Mouse (Mus musculus) spleen, postnatal 14 days (tissue): ENCODE measurements around the gene Rnps1.
"Not testable (repeated sequence)": the region's sequence is repeated elsewhere in the genome, so short reads cannot be mapped to it uniquely, and the experiment has no call there.

ENCODE experiments used
- DNase-seq, 2 experiments: peaks; one replicate each; pipeline ENCODE4 v3.0.0; 2021 to 2022; ENCODE audit warnings: low spot score in 2 of 2

Rnps1 gene

DNA sequence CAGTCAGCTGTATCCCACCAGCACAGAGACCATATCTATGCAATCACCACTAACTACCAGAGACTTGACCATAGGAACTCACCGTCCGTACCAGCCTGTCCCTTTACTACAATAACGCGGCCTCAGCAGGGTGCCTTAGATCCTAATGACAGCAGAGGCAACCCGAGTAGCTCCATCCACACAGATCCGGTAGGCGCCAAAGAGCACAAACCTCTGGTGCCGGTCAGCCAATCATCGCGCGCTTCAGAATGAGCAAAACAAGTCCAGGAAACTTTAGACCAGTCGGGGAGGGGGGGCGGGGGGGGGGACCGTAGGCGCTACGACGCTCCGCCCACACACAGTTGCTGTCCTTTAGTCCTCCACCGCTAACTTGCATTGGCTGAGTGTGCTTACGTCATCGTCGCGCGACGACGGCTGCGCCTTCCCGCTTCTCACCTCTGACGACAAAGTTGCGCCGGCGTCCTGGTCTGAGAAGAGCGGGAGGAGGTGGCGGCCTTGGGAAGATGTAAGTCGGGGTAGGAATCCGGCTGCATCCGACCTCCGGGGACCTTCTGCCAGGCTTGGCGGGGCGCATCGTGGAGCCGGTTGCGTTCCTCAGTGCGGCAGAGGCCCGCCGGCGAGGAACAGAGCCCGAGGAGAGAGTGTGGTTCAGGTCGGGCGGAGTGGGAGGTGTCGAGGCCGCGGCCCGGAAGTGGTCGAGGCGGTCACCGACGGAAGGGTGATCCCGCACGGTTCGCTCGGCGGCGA, at the start of gene Rnps1:
Gene Rnps1 (plus strand): TSS at position 336 of the 747 bp plus-strand sequence.
- peak; percentile 79 to 89 for DNase-seq

DNA sequence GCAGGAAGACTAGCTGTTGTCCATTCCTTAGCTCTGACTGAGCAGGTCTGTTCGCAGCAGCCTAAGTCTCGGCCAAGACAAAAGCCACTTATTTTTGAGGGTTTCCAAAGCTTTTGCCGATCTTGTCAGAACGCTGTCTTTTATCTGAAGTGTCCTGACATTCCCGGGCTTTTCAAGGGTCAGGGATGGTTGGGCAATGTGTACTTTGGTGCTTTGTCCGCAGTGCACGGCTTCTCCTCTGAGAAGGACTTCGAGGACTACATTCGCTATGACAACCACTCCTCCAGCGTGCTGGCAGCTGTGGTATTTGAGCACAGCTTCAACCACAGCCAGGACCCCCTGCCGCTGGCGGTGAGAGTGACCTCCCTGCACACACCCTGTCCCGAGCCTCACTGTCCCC, 48.5 kb upstream of the Rnps1 start:
- no peak for DNase-seq

DNA sequence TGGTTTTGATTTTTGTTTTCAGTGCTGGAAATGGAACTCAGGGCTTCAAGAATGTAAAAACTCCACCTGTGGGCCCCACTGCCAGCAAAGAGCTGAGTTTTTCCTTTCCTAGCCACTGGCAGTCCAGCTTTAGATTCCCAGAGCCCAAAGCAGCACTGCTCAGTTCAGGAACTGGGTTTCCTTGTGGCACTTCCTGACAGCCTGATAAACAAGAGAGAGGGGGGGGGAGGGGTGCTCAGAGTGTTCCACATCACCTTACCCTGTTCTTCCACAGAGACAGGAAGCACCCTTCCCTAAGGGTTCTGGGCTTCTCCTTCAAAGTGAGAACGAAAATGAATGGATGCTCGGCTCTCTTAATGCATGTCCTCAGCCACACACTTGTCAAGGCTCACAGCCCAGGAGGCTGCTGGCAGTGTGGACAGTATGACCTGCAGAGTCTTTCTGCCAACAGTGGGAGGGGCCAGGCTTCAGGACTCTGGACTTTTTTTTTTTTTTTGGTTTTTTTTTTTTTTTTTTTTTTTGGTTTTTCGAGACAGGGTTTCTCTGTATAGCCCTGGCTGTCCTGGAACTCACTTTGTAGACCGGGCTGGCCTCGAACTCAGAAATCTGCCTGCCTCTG, 39.2 kb upstream of the Rnps1 start:
- no peak for DNase-seq

DNA sequence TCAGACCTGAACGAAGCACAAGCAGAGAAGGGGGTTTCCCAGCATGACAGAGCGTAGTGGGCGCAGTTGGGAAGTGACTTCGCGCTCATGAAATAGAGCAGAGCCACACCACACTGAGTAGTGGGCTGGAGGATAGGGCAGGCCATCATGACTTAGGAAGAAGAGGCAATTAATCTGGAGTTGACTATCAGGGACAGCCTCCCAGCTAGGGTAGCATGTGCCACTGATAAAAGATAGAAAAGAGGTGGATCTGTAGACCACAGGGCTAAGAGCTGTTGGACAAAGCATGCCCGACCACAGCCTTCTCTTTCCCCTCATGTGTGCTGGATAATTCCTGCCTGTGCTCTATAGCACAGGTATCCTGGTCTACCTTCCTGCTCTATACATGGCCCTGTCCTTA, 38.5 kb upstream of the Rnps1 start:
- no peak for DNase-seq

DNA sequence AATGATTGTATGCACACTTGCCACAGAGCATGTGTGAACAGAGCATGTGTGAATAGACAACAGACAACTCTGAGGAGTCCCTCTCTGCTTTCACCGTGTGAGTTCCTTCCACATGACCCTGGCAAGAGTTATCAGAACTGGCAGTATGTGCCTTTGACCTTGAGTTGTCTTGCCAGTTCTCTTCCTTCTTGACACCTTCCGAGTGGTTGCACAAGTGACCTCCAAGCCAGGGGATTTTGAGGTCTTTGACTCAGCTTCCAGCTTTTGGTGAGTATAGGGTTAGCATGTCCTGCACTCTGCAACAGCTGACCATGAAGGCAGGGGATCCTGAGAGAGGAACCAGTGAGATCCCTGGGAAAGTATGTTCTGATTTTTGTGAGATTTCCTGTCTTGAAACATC, 35.9 kb upstream of the Rnps1 start:
- DNase-seq, result no peak

DNA sequence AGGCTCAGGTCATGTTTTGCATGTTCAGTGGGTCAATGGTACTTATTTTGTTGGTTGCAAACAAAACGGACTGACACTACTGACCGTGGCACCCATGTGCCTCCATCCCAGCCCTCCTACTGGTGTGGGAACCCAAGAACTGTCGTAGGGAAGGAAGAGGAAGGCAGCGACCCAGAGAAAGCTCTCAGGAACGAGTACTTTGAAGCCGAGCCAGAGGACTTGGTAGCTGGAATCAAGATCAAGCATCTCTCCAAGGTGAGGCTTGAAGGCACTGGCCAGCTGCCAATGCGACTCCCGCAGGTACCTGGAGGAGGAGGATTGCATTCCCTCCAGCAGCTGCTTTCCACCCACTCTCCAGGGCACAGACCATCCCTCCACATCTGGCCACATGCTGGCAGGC, 30.6 kb upstream of the Rnps1 start:
- no peak for DNase-seq

DNA sequence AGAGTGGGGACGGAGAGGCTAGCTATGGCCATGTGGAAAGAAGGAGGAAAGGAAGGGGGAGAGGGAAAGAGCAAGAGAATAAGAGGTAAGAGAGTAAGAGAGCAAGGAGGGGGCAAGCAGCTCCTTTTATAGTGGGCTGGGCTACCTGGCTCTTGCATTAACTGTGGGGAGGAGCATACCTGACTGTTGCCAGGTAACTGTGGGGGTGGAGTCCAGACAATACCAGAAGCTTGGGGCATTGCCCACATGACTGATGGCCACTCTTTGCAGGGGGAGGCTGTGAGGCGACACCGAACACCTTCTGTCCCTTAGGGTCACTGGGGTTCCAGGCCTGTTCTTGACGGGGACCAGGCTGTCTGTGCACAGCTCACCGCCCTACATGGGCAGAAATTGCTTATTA, 25.7 kb upstream of the Rnps1 start:
- no peak for DNase-seq

DNA sequence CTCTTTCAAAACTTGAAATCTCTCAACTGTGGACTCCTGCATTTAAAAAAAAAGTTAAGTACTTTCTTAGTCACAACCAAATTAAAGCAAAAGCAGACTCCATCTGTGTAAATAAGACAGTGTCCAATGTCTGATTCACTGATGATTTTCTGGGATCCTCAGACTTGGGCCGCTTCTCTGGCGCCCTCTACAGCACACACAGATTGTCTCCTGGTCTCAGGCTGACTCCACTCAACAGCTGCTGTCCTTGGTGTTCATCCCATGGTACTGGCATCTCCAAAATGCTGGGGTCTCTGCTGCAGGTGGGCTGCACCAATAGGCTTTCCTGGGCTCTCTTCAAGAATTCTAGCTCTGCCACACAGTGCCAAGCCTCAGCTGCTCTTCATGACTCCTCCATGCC, 24.5 kb upstream of the Rnps1 start:
- DNase-seq, result peak in 1 of 2 experiments; percentile 11

DNA sequence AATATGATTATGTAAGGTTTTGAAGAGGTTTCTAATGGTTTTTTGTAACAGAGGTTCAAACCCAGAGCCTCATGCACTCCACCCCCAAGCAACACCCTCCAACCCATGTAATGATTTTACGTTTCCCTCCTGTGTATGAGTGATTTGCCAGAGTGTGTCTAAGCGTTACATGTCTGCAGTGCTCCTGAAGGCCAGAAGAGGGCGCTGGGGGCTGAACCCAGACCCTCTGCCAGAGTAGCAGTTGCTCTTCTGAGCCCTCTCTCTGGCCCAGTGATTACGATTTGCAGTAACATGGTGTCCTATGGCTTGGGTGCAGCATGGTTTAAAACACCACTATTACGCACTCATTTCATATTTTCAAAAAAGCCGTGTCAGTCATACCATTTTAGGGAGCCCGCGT, 23.2 kb upstream of the Rnps1 start:
- DNase-seq, result no peak

DNA sequence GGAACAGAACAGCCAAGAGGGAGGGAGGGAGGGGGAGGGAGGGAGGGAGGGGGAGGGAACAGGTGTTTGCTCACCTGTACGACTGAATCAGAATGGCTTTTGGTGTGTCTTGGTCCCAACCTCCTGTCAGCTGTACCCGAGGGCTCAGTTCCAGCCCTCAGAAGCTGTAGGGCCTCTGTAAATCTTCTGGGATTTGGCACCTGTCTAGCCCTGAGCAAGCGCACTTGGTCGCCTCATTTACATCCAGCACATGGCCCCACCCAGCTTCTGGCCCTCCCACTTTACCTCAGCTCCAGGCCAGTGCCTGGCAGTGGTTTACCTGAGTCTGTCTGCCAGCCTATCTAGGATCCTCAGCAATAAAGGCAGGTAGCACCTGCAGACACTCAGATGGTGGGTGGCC, 20.8 kb upstream of the Rnps1 start:
- no peak for DNase-seq

DNA sequence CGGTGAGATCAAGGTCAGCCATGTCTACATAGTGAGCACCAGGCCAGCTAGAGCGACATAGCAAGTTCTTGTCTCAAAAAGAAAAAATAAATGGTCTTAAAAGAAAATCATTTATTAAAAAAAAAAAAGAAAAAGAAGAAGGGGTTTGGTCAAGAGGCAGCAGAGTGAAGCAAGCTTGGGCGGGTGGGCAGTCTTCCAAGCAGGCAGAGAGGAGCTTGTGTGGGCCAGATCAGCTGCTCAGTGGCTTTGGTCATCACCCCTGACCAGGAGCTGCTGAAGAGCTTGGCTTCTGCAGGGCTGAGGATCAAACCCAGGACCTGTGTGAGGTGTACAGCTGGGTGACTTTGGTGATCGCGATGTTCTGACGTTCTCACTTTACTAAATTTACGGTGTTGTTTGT, 19.9 kb upstream of the Rnps1 start:
- no peak for DNase-seq

DNA sequence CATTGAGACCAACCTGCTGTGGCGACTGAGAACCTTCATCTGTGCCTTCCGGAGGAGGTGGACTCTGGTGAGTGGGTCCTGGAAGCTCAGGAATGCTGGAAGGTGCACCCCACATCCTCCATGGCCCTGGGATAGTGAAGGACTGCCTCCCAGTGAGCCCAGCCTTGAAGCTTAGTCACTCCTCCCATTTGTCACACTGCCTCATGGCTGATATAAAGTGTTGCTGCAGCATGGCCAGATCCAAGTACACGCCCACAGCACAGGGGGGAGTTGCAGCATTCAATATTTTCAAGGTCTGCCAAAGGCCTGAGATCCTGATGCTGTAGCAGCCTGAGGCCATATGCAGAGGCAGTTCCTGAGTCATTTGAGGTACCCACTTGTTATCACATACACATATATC, 12.0 kb upstream of the Rnps1 start:
- DNase-seq, result no peak

DNA sequence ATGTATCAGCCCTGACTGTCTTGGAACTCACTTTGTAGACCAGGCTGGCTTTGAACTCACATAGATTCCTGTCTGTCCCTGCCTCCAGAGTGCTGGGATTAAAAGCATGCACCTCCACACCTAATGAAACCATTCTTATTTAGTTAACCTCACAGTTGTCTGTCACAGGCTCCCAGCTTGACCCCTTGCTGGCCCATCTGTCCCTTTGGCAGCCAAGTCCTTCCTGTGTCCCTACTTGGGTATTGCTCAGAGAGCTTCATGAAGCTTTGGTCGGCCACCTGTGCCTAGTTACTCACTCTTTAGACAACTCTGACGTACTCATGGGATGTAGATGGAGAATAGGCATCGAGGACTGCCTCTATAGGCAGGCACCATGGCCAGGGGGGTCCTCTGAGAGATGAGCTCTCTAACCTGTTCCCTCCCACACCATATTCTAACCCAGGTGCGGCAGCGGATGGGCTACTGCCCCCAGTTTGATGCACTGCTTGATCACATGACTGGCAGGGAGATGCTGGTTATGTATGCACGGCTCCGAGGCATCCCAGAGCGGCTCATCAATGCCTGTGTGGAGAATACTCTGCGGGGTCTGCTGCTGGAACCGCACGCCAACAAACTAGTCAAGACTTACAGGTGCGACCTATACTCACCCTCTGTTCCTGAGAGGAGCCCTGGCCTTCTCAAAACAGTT, 7.1 kb upstream of the Rnps1 start:
- no peak for DNase-seq

DNA sequence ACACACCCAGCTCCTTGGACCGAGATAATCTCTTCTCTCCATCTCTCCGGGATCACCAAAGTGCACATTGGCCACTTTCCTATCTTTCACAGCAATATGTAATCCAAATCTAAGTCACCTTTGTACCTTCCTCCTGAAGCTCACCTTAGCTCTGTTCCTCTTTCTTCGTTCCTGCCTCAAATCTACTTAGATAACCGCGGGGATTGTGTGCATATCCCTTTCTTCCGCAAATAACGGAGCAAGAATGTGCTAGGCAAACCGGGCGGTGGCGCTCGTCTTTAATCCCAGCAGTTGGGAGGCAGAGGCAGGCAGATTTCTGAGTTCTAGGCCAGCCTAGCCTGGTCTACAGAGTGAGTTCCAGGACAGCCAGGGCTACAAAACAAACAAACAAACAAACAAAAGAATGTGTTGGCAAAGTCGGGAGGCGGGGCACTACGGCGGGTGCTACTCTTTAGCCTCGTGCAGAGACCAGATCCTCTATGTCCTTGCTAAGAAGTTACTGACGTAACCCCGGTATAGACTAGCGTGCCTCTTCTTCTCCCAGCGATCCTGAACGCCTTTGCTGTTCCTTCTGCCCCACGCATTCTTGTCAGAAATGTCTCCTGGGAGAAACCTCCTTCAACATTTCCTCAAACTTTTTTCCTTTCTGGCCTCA, 681 bp upstream of the Rnps1 start:
- peak; percentile 21 to 37 for DNase-seq

DNA sequence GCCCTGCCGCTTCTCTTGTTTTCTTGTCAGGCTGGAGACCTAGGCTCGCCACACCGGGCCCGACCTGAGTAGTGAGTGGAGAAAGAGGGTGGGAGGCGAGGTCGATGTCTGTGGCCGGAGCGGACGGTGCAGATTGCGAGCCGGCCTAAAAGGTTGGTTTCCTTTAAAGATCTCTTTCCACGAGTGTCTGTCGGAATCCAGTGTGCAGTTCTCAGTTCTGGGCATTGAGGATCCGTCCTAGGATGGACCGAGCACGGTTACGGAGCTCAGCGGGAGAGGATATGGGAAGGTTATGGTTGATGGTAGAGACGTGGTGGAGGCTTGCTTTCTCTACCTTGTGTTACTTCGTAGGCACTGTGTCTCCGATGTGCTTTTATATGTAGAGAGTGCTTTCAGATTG, 646 bp downstream of the Rnps1 start:
- DNase-seq, result no peak

DNA sequence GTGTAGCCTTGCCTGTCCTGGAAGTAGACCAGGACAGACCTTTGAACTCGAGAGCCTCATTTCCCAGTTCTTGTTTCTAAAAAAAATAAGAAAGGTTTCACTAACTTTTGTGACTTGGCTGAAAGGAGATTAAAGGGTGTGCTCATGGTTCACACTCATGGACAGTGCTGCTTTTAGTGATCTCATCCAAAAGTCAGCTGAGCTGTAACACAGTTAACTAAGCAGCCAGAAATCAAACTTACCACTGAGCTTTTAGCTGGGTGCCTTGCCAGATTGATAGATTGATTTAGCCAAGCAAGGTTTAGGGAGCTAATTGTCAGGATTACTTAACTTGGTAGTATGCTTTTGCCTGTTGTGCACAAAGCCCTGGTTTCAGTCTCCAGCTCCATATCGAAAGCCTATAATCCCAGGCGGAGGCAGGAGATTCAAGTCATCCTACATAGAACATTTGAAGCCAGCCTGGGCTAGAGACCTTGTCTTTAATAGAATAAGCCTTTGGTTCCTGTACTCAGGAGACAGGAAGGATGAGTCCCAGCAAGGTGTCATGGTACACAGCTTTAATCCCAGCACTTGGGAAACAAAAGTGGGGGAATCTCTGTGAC, 1.8 kb downstream of the Rnps1 start:
- DNase-seq, result no peak

DNA sequence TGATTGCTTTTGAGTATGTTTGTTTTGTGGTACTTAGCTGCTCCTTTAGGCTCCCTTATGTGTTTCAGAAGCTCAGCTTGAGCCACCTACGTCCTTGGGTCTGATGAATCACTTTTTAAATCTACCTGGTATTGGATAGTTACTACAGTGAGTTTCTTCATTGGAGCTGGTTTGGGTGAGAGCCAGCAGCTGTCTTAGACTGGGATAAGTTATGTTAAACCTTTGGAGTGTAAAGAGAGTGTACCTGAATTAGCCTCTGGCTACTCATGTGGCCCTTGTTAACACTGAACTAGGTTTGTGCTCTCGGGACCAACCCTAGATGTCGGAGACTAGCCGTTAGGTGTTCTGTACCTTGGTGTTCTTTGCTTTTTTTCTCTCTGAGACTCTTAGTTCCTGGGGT, 8.7 kb downstream of the Rnps1 start:
- no peak for DNase-seq

DNA sequence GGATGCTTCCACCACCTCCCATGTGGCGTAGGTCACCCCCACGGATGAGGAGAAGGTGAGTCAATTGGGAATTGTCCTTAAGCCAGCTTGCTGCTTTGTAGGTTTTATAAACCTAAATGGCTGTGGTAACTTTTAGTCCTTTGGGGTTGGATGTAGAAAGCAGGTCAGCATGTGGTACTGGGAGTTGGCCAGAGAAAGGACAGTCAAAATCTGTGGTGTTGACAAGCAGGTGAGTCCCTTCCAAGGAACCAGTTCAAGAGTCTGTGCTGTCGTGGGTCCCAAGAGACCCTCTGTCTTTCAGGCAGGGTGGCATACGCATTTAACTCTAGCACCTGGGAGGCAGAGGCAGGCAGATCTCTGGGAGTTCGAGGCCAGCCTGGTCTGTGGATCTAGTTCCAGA, 10.1 kb downstream of the Rnps1 start:
- no peak for DNase-seq

DNA sequence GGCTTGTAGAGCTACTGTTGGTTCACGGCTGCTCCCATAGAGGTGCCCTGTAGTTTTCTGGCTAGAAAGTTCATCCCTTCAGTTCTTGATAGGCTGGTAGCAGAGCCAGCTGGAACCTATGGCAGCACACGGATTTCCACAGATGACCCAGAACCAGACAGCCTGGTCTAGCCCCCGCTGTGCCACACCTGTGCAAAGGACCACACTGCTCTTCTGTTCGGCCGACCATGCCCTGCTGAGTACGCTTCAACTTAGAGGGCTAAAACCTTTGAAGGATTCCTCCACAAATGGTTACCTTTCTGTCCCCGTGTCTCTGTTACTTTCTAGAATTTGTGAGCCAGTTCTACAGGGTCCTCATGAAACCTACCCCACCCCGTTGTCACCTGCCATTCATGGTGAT, 11.0 kb downstream of the Rnps1 start:
- DNase-seq, result not testable (repeated sequence)

DNA sequence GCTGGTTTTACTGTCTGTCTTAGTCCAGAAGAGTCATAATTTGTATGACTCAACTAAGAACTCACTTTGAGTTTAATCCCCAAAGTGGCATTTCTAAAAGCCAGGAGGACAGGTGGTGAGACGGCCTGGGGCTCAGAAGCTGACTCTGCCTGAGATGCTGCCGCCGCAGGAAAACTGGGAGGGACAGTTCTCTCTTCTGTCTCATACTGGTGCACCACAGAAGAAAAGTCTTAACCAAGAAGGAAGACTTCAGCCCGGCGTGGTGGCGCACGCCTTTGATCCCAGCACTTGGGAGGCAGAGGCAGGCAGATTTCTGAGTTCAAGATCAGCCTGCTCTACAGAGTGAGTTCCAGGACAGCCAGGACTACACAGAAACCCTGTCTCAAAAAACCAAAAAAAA, 11.5 kb downstream of the Rnps1 start:
- no peak for DNase-seq

DNA sequence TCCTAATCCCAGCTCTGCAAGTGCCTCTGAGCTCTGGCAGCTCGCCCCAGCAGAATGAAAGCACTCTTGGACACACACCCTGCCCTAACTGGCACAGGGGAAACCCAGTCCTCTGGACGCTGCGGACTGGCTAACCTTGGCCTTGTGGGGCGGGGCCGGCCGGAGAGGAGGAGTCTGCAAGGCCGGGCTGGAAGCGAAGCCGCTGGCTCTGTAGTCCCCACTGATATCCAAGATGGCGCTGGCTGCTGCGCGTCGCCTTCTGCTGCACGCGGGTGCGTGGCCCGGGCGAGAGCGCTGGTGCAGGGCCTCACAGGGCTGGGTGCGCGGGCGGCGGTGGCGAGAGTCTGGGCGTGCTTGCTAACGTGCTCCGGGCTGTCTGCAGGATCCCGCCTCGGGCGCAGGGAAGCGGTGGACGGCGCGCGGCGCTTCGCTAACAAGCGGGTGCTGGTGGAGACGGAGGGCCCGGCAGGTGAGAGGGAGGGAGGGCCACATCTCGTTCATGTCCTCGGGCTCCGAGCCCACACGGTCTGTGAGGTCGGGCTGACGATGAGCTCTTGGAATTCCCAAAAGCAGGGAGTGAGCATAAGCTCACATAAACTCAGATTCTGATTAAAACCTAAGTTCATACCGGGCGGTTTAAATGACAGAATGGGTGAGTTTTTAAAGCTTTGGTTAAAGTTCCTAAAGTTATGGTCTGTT, 12.3 kb downstream of the Rnps1 start, which contains the start of gene Eci1:
Gene Eci1 (plus strand): TSS at position 171 of the 699 bp plus-strand sequence.
- DNase-seq, result peak; percentile 83 to 85

DNA sequence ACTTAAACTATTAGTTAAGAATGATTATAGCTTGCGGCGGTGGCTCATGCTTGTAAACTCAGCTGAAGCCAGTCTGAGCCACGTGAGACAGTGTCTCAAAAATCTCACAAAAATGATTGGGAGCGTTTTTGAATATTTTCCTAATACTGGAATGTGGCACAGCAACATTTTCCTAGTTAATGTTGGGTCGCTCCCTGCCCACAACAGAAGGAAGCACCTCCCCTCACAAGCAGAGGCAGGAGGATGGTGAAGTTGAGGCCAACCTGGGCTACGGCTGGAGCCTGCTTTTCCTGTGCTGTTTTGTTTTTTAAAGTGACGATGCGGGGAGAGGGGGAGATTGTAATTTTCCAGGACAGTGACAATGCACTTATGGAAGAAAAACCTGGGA, 12.8 kb downstream of the Rnps1 start:
- DNase-seq, result no peak
